Mouse (Mus musculus) erythroblast, embryonic 14.5 days (primary cell): ENCODE measurements around the gene Rbms3. TPM values are rescaled to one million over a fixed set of nuclear protein-coding genes. Genes with fewer than 3 reads are reported as not detected.

ENCODE experiments used
- H3K27me3 ChIP-seq: 2 replicates; pipeline ENCODE4 v1.6.1; 2012; ENCODE audit warnings: inconsistent platforms; ENCODE audit not compliant: control insufficient read depth
- H3K36me3 ChIP-seq: 2 replicates; pipeline ENCODE4 v1.6.1; 2012; ENCODE audit warnings: mild to moderate bottlenecking, inconsistent platforms; ENCODE audit not compliant: control insufficient read depth
- H3K4me1 ChIP-seq: 2 replicates; pipeline ENCODE4 v1.6.1; 2012; ENCODE audit warnings: inconsistent platforms; ENCODE audit not compliant: control insufficient read depth
- H3K4me3 ChIP-seq: replicated peaks from 2 replicates; pipeline ENCODE3; 2012; ENCODE audit warnings: moderate library complexity, mild to moderate bottlenecking, inconsistent platforms
- H3K9me3 ChIP-seq: 2 replicates; pipeline ENCODE4 v1.6.1; 2012; ENCODE audit warnings: low read length, inconsistent platforms, mixed read lengths; ENCODE audit not compliant: control insufficient read depth
- GATA1 ChIP-seq: IDR thresholded peaks from 2 replicates; pipeline ENCODE4 v1.6.1; 2012; ENCODE audit warnings: low read length, inconsistent platforms, mixed read lengths
- TAL1 ChIP-seq: IDR thresholded peaks from 3 replicates; pipeline ENCODE4 v1.6.1; 2012; ENCODE audit warnings: low read length, inconsistent platforms, mixed read lengths
- polyA plus RNA-seq: library from polyadenylated mRNA; stranded (reverse); fragments of >175 nt; gene quantifications from 2 replicates; pipeline ENCODE4 v1.2.3, GENCODE M21; 2012

Gene Rbms3
- polyA plus RNA-seq, 1 experiment, result not detected

- no peak for TF ChIP-seq TAL1
- no peaks in the 10 kb centered on the region for H3K36me3 ChIP-seq
- no peaks in the 10 kb centered on the region for H3K27me3 ChIP-seq
- peaks cover 6% of the 10 kb centered on the region; the same call in 1 of the 2 replicates for H3K9me3 ChIP-seq
- H3K4me1 ChIP-seq, result no peaks in the 10 kb centered on the region
- no peak overlapping the region for H3K4me3 ChIP-seq
These were observed 75.4 kb downstream of the Rbms3 start for GRCm38 (mm10) chr9:117554356-117554755.

GRCm38 (mm10) chr9:117529281-117529680 lies 100.4 kb downstream of the Rbms3 start:
- Histone ChIP-seq H3K9me3 (peaks cover 15% of the 10 kb centered on the region), H3K4me1 (no peaks in the 10 kb centered on the region), H3K4me3 (no peak overlapping the region), H3K36me3 (no peaks in the 10 kb centered on the region), H3K27me3 (no peaks in the 10 kb centered on the region)
- TF ChIP-seq GATA1 (no peak), TAL1 (no peak)

- TF ChIP-seq GATA1 (no peak), TAL1 (no peak)
- H3K4me3 ChIP-seq, result no peak overlapping the region
- no peaks in the 10 kb centered on the region for H3K36me3 ChIP-seq
- peaks cover 31% of the 10 kb centered on the region for H3K9me3 ChIP-seq
- H3K27me3 ChIP-seq, result no peaks in the 10 kb centered on the region
- H3K4me1 ChIP-seq, result no peaks in the 10 kb centered on the region
These were observed 120.8 kb downstream of the Rbms3 start for GRCm38 (mm10) chr9:117508941-117509340.

- H3K36me3 ChIP-seq, result no peaks in the 10 kb centered on the region
- H3K27me3 ChIP-seq, result no peaks in the 10 kb centered on the region
- peaks cover 15% of the 10 kb centered on the region for H3K9me3 ChIP-seq
- TF ChIP-seq GATA1 (no peak), TAL1 (no peak)
- no peak overlapping the region for H3K4me3 ChIP-seq
- H3K4me1 ChIP-seq, result no peaks in the 10 kb centered on the region
These were observed 137.8 kb downstream of the Rbms3 start for GRCm38 (mm10) chr9:117491866-117492265.

GRCm38 (mm10) chr9:117484396-117484795 lies 145.3 kb downstream of the Rbms3 start:
- Histone ChIP-seq H3K4me1 (no peaks in the 10 kb centered on the region), H3K4me3 (no peak overlapping the region), H3K27me3 (no peaks in the 10 kb centered on the region), H3K36me3 (no peaks in the 10 kb centered on the region), H3K9me3 (peaks cover 5% of the 10 kb centered on the region)
- TF ChIP-seq GATA1, result no peak
- no peak for TF ChIP-seq TAL1

GRCm38 (mm10) chr9:117476753-117477152 lies 153.0 kb downstream of the Rbms3 start:
- no peaks in the 10 kb centered on the region for H3K36me3 ChIP-seq
- H3K4me3 ChIP-seq, result no peak overlapping the region
- TF ChIP-seq TAL1 (no peak), GATA1 (no peak)
- H3K9me3 ChIP-seq, result peaks cover 10% of the 10 kb centered on the region
- no peaks in the 10 kb centered on the region for H3K4me1 ChIP-seq
- H3K27me3 ChIP-seq, result no peaks in the 10 kb centered on the region

GRCm38 (mm10) chr9:117452816-117453215 lies 176.9 kb downstream of the Rbms3 start:
- TF ChIP-seq GATA1 (no peak), TAL1 (no peak)
- H3K9me3 ChIP-seq, result peaks cover 3% of the 10 kb centered on the region; the same call in 1 of the 2 replicates

GRCm38 (mm10) chr9:117442611-117443010 lies 187.1 kb downstream of the Rbms3 start:
- no peak for TF ChIP-seq TAL1
- TF ChIP-seq GATA1, result no peak
- Histone ChIP-seq H3K27me3 (no peaks in the 10 kb centered on the region), H3K36me3 (no peaks in the 10 kb centered on the region), H3K4me3 (no peak overlapping the region), H3K4me1 (no peaks in the 10 kb centered on the region), H3K9me3 (peaks cover 2% of the 10 kb centered on the region; the same call in 1 of the 2 replicates)

More at GRCm38 (mm10) chr9:117452816-117453215, 176.9 kb downstream of the Rbms3 start:
- H3K4me3 ChIP-seq, result no peak overlapping the region
- H3K4me1 ChIP-seq, result no peaks in the 10 kb centered on the region
- no peaks in the 10 kb centered on the region for H3K36me3 ChIP-seq
- H3K27me3 ChIP-seq, result no peaks in the 10 kb centered on the region

GRCm38 (mm10) chr9:117435856-117436255 lies 193.9 kb downstream of the Rbms3 start:
- H3K4me1 ChIP-seq, result no peaks in the 10 kb centered on the region

GRCm38 (mm10) chr9:117430670-117431069 lies 199.0 kb downstream of the Rbms3 start:
- Histone ChIP-seq H3K4me3 (no peak overlapping the region), H3K4me1 (no peaks in the 10 kb centered on the region), H3K36me3 (no peaks in the 10 kb centered on the region), H3K9me3 (peaks cover 14% of the 10 kb centered on the region), H3K27me3 (no peaks in the 10 kb centered on the region)
- no peak for TF ChIP-seq TAL1
- no peak for TF ChIP-seq GATA1

More at GRCm38 (mm10) chr9:117435856-117436255, 193.9 kb downstream of the Rbms3 start:
- Histone ChIP-seq H3K4me3 (no peak overlapping the region), H3K36me3 (no peaks in the 10 kb centered on the region), H3K9me3 (peaks cover 20% of the 10 kb centered on the region), H3K27me3 (no peaks in the 10 kb centered on the region)
- TF ChIP-seq GATA1 (no peak), TAL1 (no peak)
